8 mouse cellular contexts compared by ENCODE assay signal in the genomic region with DNA sequence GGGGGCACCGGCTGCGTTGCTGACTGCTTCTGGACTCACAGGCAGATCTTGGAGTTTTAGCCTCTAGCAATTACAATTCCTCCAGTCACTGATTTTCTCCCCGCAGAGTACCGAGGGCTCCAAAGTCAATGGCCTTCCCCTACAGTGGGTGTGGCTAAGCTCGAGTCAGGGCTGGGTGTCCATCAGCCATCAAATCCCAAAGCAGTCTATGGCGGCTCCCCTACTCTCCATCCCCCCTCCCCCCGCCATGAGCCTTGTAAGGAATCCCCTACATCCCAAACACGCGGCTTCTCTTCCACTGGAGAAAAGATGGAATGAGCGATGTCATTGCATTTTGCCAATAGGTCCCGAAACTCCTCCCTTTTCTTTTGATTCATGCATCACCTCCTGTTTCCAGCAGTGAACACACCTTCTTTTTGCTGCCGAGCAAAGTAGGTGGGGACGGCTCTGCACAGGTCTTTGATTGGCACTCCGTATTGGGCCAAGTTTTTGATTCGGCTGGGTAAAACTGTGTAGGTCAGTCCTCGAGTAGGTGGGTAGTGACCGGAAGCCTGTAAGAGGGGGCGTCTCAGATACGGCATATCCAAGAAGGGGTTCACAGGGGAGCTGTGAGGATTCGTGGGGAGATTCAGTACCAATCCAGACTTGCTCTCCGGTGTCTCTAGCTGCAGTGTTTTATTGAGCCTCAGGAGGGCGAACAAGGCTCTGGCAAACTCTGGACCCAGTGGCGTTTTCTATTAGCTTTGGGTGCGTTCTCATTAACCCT. TPM values are rescaled to one million over a fixed set of nuclear protein-coding genes. Genes with fewer than 3 reads are reported as not detected.
A peak's percentile ranks its signal among the peaks of the same experiment; 100 is the strongest.
DNase-seq lines count a peak whose midpoint lies in the region; ATAC-seq and TF ChIP-seq lines count a peak whose summit lies in the region.
"Had no signal": no experiment of that assay in that cellular context is flagged by ENCODE, and none has a peak within 500 bp of the region (broad histone marks: within the 10 kb centered on the region; RNA-seq: fewer than 3 reads in every experiment).

No protein-coding gene starts in this region.

- no peak overlapping the region for H3K9ac ChIP-seq in liver, embryonic 11.5 days (ENCODE audit: low read depth, low read length)
- H3K9ac ChIP-seq in neural tube, embryonic 13.5 days, result peak overlapping the region; percentile 13; the same call in 1 of the 2 replicates

- peak overlapping the region; percentile 36; the same call in 1 of the 2 replicates for H3K4me3 ChIP-seq in testis, adult 2 months (ENCODE audit: control insufficient read depth, low read depth, low read length)
- H3K4me3 ChIP-seq in hindbrain, embryonic 10.5 days, result peak overlapping the region; percentile 48
- no peak overlapping the region for H3K4me3 ChIP-seq in liver, embryonic 11.5 days (ENCODE audit: low read depth, low read length)
- peak overlapping the region; percentile 33 for H3K4me3 ChIP-seq in neural tube, embryonic 13.5 days
- H3K4me3 ChIP-seq: myocyte had no signal

- 9% methylated on average over 24 of the region's 24 CpGs for WGBS in hindbrain, embryonic 10.5 days
- WGBS in liver, embryonic 11.5 days, result 12% methylated on average over 24 of the region's 24 CpGs
- WGBS in neural tube, embryonic 13.5 days, result 18% methylated on average over 24 of the region's 24 CpGs

- H3K4me1 ChIP-seq in testis, adult 2 months (ENCODE audit: control insufficient read depth, insufficient read depth, low read length), result no peaks in the 10 kb centered on the region; the same call in 1 of the 2 replicates
- peaks cover 11% of the 10 kb centered on the region for H3K4me1 ChIP-seq in hindbrain, embryonic 10.5 days (replicated peaks)
- H3K4me1 ChIP-seq in liver, embryonic 11.5 days (replicated peaks; ENCODE audit: control insufficient read depth, insufficient read depth, low read length), result no peaks in the 10 kb centered on the region; the same call in 1 of the 2 replicates
- H3K4me1 ChIP-seq in neural tube, embryonic 13.5 days (replicated peaks), result peaks cover 11% of the 10 kb centered on the region

- H3K36me3 ChIP-seq in testis, adult 2 months (ENCODE audit: control insufficient read depth, insufficient read depth, low read length), result no peaks in the 10 kb centered on the region
- no peaks in the 10 kb centered on the region for H3K36me3 ChIP-seq in hindbrain, embryonic 10.5 days
- no peaks in the 10 kb centered on the region for H3K36me3 ChIP-seq in liver, embryonic 11.5 days (ENCODE audit: control insufficient read depth, insufficient read depth, low read length)
- no peaks in the 10 kb centered on the region for H3K36me3 ChIP-seq in neural tube, embryonic 13.5 days

- ATAC-seq in liver, embryonic 11.5 days (replicated peaks; ENCODE audit: low FRiP score), result no peak
- ATAC-seq in neural tube, embryonic 13.5 days (ENCODE audit: low read depth), result peak; percentile 23; the same call in 1 of the 2 replicates

- no peaks in the 10 kb centered on the region for H3K27me3 ChIP-seq in testis, adult 2 months (ENCODE audit: control insufficient read depth, insufficient read depth, low read length)
- peaks cover 43% of the 10 kb centered on the region for H3K27me3 ChIP-seq in hindbrain, embryonic 10.5 days (ENCODE audit: insufficient read depth, poor library complexity, severe bottlenecking)
- H3K27me3 ChIP-seq in liver, embryonic 11.5 days (replicated peaks; ENCODE audit: control insufficient read depth, insufficient read depth, low read length), result peaks cover 21% of the 10 kb centered on the region
- H3K27me3 ChIP-seq in neural tube, embryonic 13.5 days, result peaks cover 11% of the 10 kb centered on the region; the same call in 1 of the 2 replicates

- TF ChIP-seq POLR2A in testis, adult 2 months (IDR thresholded peaks at IDR 0.05; ENCODE audit: control insufficient read depth, low read depth, low read length), result no peak

- TF ChIP-seq CTCF in testis, adult 2 months (IDR thresholded peaks at IDR 0.05; ENCODE audit: control insufficient read depth, insufficient read depth, insufficient replicate concordance, low read depth, low read length), result no peak

- H3K9me3 ChIP-seq in hindbrain, embryonic 10.5 days, result no peaks in the 10 kb centered on the region
- no peaks in the 10 kb centered on the region for H3K9me3 ChIP-seq in liver, embryonic 11.5 days (ENCODE audit: control insufficient read depth, low read length)
- no peaks in the 10 kb centered on the region for H3K9me3 ChIP-seq in neural tube, embryonic 13.5 days

- no peak overlapping the region for H3K27ac ChIP-seq in testis, adult 2 months (ENCODE audit: control insufficient read depth, insufficient read depth, low read depth, low read length)
- no peak overlapping the region for H3K27ac ChIP-seq in hindbrain, embryonic 10.5 days
- no peak overlapping the region for H3K27ac ChIP-seq in liver, embryonic 11.5 days (ENCODE audit: low read depth, low read length)
- H3K27ac ChIP-seq in neural tube, embryonic 13.5 days (replicated peaks), result no peak overlapping the region

- peak overlapping the region; percentile 36 for H3K4me2 ChIP-seq in liver, embryonic 11.5 days
- H3K4me2 ChIP-seq in neural tube, embryonic 13.5 days, result peak overlapping the region; percentile 54

- no peak for DNase-seq in testis, postnatal 14 days (ENCODE audit: low spot score)
- DNase-seq in embryo, embryonic 10 days (ENCODE audit: low spot score), result peak; percentile 34
- no peak for DNase-seq in hindbrain, embryonic 10.5 days (ENCODE audit: low spot score)
- no peak for DNase-seq in liver, embryonic 11.5 days (ENCODE audit: low spot score)
- DNase-seq in spleen, adult 18-20 months, result no peak

RNA-seq across cellular contexts. Expression of a gene that starts 4.6 kb away (rescaled TPM):
- polyA plus RNA-seq in testis, adult 2 months (2012; rRNA removed), result 0.34 and 0.42 TPM in 2 replicates
- polyA plus RNA-seq in hindbrain, embryonic 10.5 days (2016; fragmentation: Nextera tagmentation; extraction: Ambion mirVana), result not detected in 2 replicates
- polyA plus RNA-seq in liver, embryonic 11.5 days (2014; fragmentation: Nextera tagmentation; extraction: Ambion mirVana), result 0.21 TPM in 1 of 2 replicates, not detected in the other
- not detected in 2 replicates for polyA plus RNA-seq in neural tube, embryonic 13.5 days (2015; fragmentation: Nextera tagmentation; extraction: Ambion mirVana)
- polyA plus RNA-seq: myocyte had no signal

RNA-seq across cellular contexts. Expression of a gene that starts 11.0 kb away (rescaled TPM):
- 0.24 and 0.70 TPM in 2 replicates for polyA plus RNA-seq in testis, adult 2 months (2012; rRNA removed)
- polyA plus RNA-seq in hindbrain, embryonic 10.5 days (2016; fragmentation: Nextera tagmentation; extraction: Ambion mirVana), result not detected in 2 replicates
- polyA plus RNA-seq in liver, embryonic 11.5 days (2014; fragmentation: Nextera tagmentation; extraction: Ambion mirVana), result not detected in 2 replicates
- polyA plus RNA-seq in neural tube, embryonic 13.5 days (2015; fragmentation: Nextera tagmentation; extraction: Ambion mirVana), result not detected in 2 replicates
- polyA plus RNA-seq: myocyte had no signal

RNA-seq across cellular contexts. Expression of a gene that starts 33.4 kb away (rescaled TPM):
- 0.08 and 0.19 TPM in 2 replicates for polyA plus RNA-seq in testis, adult 2 months (2012; rRNA removed)
- not detected in 2 replicates for polyA plus RNA-seq in hindbrain, embryonic 10.5 days (2016; fragmentation: Nextera tagmentation; extraction: Ambion mirVana)
- polyA plus RNA-seq in liver, embryonic 11.5 days (2014; fragmentation: Nextera tagmentation; extraction: Ambion mirVana), result not detected in 2 replicates
- not detected in 2 replicates for polyA plus RNA-seq in neural tube, embryonic 13.5 days (2015; fragmentation: Nextera tagmentation; extraction: Ambion mirVana)
- polyA plus RNA-seq: myocyte had no signal

RNA-seq across cellular contexts. Expression of a gene that starts 44.7 kb away (rescaled TPM):
- polyA plus RNA-seq in testis, adult 2 months (2012; rRNA removed), result not detected in 2 replicates
- polyA plus RNA-seq in hindbrain, embryonic 10.5 days (2016; fragmentation: Nextera tagmentation; extraction: Ambion mirVana), result not detected in 2 replicates
- polyA plus RNA-seq in liver, embryonic 11.5 days (2014; fragmentation: Nextera tagmentation; extraction: Ambion mirVana), result 0.75 and 0.82 TPM in 2 replicates
- polyA plus RNA-seq in neural tube, embryonic 13.5 days (2015; fragmentation: Nextera tagmentation; extraction: Ambion mirVana), result not detected in 2 replicates
- polyA plus RNA-seq: myocyte had no signal

RNA-seq across cellular contexts. Expression of a gene that starts 48.5 kb away (rescaled TPM):
- 0.55 and 0.62 TPM in 2 replicates for polyA plus RNA-seq in testis, adult 2 months (2012; rRNA removed)
- 2.8 and 4.0 TPM in 2 replicates for polyA plus RNA-seq in hindbrain, embryonic 10.5 days (2016; fragmentation: Nextera tagmentation; extraction: Ambion mirVana)
- polyA plus RNA-seq in liver, embryonic 11.5 days (2014; fragmentation: Nextera tagmentation; extraction: Ambion mirVana), result 2.0 and 3.1 TPM in 2 replicates
- 4.3 and 6.1 TPM in 2 replicates for polyA plus RNA-seq in neural tube, embryonic 13.5 days (2015; fragmentation: Nextera tagmentation; extraction: Ambion mirVana)
